Mouse (Mus musculus) lung, postnatal 0 days (tissue): ENCODE data around the gene Fam118a.

ENCODE experiments used
- CTCF ChIP-seq: IDR thresholded peaks from 2 replicates; pipeline ENCODE4 v1.5.1; 2016; ENCODE audit warnings: antibody characterized with exemption, mild to moderate bottlenecking
- EP300 ChIP-seq: IDR thresholded peaks from 2 replicates; pipeline ENCODE4 v1.6.1; 2016; ENCODE audit warnings: antibody characterized with exemption, mild to moderate bottlenecking, control low read depth

- no peak for TF ChIP-seq CTCF
- TF ChIP-seq EP300: no peak
These were observed 25.4 kb downstream of the Fam118a start for GRCm38 (mm10) chr15:85054098-85054497.
